Mouse (Mus musculus) regulatory T cell (primary cell): Measurements from ENCODE around the gene Atp1b1.

Experiments
- in situ Hi-C: fragments of 300-600 bp; cut with MboI, MseI; formaldehyde crosslinking; loops from one replicate; pipeline ENCODE4 v1.15.1; 2025; ENCODE audit warnings: high pct_unique_total_duplicates

Atp1b1 gene

GRCm38 (mm10) chr1:164397672-164398071 lies 60.5 kb downstream of the Atp1b1 start:
- in situ Hi-C loops = no loop called here

GRCm38 (mm10) chr1:164395131-164395780 lies 62.9 kb downstream of the Atp1b1 start:
- in situ Hi-C loops = no loop called here

GRCm38 (mm10) chr1:164392176-164392575 lies 66.0 kb downstream of the Atp1b1 start:
- in situ Hi-C loops = no loop called here

GRCm38 (mm10) chr1:164389743-164390142 lies 68.4 kb downstream of the Atp1b1 start:
- in situ Hi-C loops = no loop called here
